Mouse (Mus musculus): Measurements from ENCODE around the gene Bcl7c. TPM values are rescaled to one million over a fixed set of nuclear protein-coding genes. Genes with fewer than 3 reads are reported as not detected.
A peak's percentile ranks its signal among the peaks of the same experiment; 100 is the strongest.

The Bcl7c gene
- total and polyA plus RNA-seq, 2 experiments from 2014 or later = 48.8 to 86.8 TPM

- Histone ChIP-seq H3K27me3 (ENCODE audit: insufficient read depth, low read length) (no peaks in the 10 kb centered on the region), H3K4me3 (ENCODE audit: low read length) (no peak overlapping the region), H3K4me2 (ENCODE audit: low read depth, low read length) (no peak overlapping the region), H3K9me3 (ENCODE audit: low read length) (no peaks in the 10 kb centered on the region), H3K36me3 (ENCODE audit: insufficient read depth, low read length) (no peaks in the 10 kb centered on the region), H3K27ac (no peak overlapping the region), H3K4me1 (ENCODE audit: insufficient read depth, low read length) (no peaks in the 10 kb centered on the region), H3K9ac (replicated peaks; ENCODE audit: low read length) (no peak overlapping the region)
- no peak for TF ChIP-seq CTCF (IDR thresholded peaks at IDR 0.05; ENCODE audit: low read depth)
- 83% methylated on average over 4 of the region's 4 CpGs for WGBS
- DNase-seq (ENCODE audit: low spot score) = no peak
- ATAC-seq = no peak
Observed at GRCm38 (mm10) chr7:127730170-127730569, 21.4 kb upstream of the Bcl7c start.

GRCm38 (mm10) chr7:127727898-127728297 lies 19.2 kb upstream of the Bcl7c start:
- Histone ChIP-seq H3K4me2 (ENCODE audit: low read depth, low read length) (no peak overlapping the region), H3K27me3 (ENCODE audit: insufficient read depth, low read length) (no peaks in the 10 kb centered on the region), H3K27ac (no peak overlapping the region), H3K36me3 (ENCODE audit: insufficient read depth, low read length) (no peaks in the 10 kb centered on the region), H3K4me3 (ENCODE audit: low read length) (no peak overlapping the region), H3K9ac (replicated peaks; ENCODE audit: low read length) (no peak overlapping the region), H3K4me1 (ENCODE audit: insufficient read depth, low read length) (no peaks in the 10 kb centered on the region), H3K9me3 (ENCODE audit: low read length) (no peaks in the 10 kb centered on the region)
- DNase-seq (ENCODE audit: low spot score) (no peak), ATAC-seq (no peak)
- WGBS = 86% methylated on average over 7 of the region's 7 CpGs
- no peak for TF ChIP-seq CTCF (IDR thresholded peaks at IDR 0.05; ENCODE audit: low read depth)

DNA sequence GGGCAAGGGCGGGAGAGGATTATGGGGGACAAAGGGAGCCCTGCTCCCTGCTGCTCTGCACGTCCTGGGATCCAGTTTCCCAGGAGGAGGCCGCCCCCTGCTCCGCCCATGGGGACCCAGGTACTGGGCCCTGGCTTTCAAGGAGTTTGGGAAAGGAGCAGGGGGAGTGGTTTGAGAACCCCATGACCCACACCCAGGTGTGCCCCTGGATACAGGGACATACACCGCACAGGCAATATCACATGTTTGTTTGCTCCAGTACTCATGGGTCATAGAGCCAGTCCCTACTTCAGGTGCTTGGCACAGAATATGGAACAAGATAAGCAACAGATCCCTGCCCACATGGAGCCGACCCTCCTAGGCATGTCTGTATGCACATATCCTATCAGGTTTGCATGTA lies 17.2 kb upstream of the Bcl7c start:
- WGBS = 61% methylated on average over 6 of the region's 6 CpGs
- ATAC-seq (no peak), DNase-seq (ENCODE audit: low spot score) (no peak)
- no peaks in the 10 kb centered on the region for H3K4me1 ChIP-seq (ENCODE audit: insufficient read depth, low read length)
- TF ChIP-seq CTCF (IDR thresholded peaks at IDR 0.05; ENCODE audit: low read depth) = no peak
- H3K27ac ChIP-seq = no peak overlapping the region
- no peak overlapping the region for H3K4me3 ChIP-seq (ENCODE audit: low read length)
- H3K9ac ChIP-seq (replicated peaks; ENCODE audit: low read length) = no peak overlapping the region
- no peaks in the 10 kb centered on the region for H3K36me3 ChIP-seq (ENCODE audit: insufficient read depth, low read length)
- H3K9me3 ChIP-seq (ENCODE audit: low read length) = no peaks in the 10 kb centered on the region
- H3K4me2 ChIP-seq (ENCODE audit: low read depth, low read length) = no peak overlapping the region
- H3K27me3 ChIP-seq (ENCODE audit: insufficient read depth, low read length) = no peaks in the 10 kb centered on the region

DNA sequence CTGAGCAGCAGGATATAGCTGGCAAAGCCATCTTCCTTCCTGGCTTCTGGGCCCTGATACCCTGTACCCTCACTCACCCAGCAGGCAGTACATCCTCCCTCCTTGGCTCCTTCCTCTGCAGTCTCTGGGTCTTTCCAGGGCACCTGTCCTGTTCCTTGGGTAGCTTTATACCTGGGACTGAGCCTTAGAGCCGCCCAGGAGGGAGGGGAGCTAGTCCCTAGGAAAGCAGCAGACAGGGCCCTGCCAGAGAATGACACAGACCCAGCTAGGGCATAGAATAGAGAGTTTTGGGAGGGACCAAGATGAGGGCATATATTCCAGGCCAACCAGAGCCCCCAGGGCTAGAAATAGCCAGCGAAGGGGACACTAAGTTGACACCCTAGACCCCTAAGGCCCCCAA lies 16.8 kb upstream of the Bcl7c start:
- ATAC-seq (no peak), DNase-seq (ENCODE audit: low spot score) (no peak)
- Histone ChIP-seq H3K9ac (replicated peaks; ENCODE audit: low read length) (no peak overlapping the region), H3K4me2 (ENCODE audit: low read depth, low read length) (no peak overlapping the region), H3K9me3 (ENCODE audit: low read length) (no peaks in the 10 kb centered on the region), H3K4me3 (ENCODE audit: low read length) (no peak overlapping the region), H3K27ac (no peak overlapping the region), H3K27me3 (ENCODE audit: insufficient read depth, low read length) (no peaks in the 10 kb centered on the region), H3K36me3 (ENCODE audit: insufficient read depth, low read length) (no peaks in the 10 kb centered on the region), H3K4me1 (ENCODE audit: insufficient read depth, low read length) (no peaks in the 10 kb centered on the region)
- 33% methylated on average over 2 of the region's 2 CpGs for WGBS
- TF ChIP-seq CTCF (IDR thresholded peaks at IDR 0.05; ENCODE audit: low read depth) = no peak

DNA sequence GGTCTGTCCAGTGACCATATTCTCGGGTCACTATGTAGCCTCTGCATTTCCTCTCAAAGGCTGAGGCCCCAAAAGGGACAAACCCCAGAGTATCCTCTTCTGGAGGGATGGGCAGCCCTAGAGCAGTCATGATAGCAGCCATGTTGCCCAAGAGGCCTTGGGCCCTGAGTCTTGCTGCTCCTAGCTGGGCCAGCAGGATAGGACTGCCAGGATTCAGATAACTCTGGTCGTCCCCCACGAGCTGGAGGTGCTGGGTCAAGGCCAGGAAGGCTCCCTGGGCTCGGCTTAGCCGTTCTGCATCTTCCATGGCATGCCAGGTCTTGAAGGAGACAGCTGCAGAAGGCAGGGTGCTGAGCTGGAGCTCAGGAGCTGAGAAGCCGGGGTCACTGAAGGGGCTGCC lies 10.5 kb upstream of the Bcl7c start:
- WGBS = 87% methylated on average over 6 of the region's 6 CpGs
- Histone ChIP-seq H3K4me3 (ENCODE audit: low read length) (no peak overlapping the region), H3K36me3 (ENCODE audit: insufficient read depth, low read length) (no peaks in the 10 kb centered on the region), H3K27me3 (ENCODE audit: insufficient read depth, low read length) (no peaks in the 10 kb centered on the region), H3K9ac (replicated peaks; ENCODE audit: low read length) (no peak overlapping the region), H3K4me1 (ENCODE audit: insufficient read depth, low read length) (no peaks in the 10 kb centered on the region), H3K27ac (no peak overlapping the region), H3K4me2 (ENCODE audit: low read depth, low read length) (no peak overlapping the region), H3K9me3 (ENCODE audit: low read length) (no peaks in the 10 kb centered on the region)
- DNase-seq (ENCODE audit: low spot score) (no peak), ATAC-seq (no peak)
- TF ChIP-seq CTCF (IDR thresholded peaks at IDR 0.05; ENCODE audit: low read depth) = no peak

GRCm38 (mm10) chr7:127718339-127718738 lies 9.6 kb upstream of the Bcl7c start:
- H3K9ac ChIP-seq (replicated peaks; ENCODE audit: low read length) = no peak overlapping the region
- H3K4me1 ChIP-seq (ENCODE audit: insufficient read depth, low read length) = no peaks in the 10 kb centered on the region
- no peak overlapping the region for H3K4me2 ChIP-seq (ENCODE audit: low read depth, low read length)
- H3K9me3 ChIP-seq (ENCODE audit: low read length) = no peaks in the 10 kb centered on the region
- 85% methylated on average over 6 of the region's 6 CpGs for WGBS
- no peaks in the 10 kb centered on the region for H3K27me3 ChIP-seq (ENCODE audit: insufficient read depth, low read length)
- ATAC-seq (no peak), DNase-seq (ENCODE audit: low spot score) (no peak)
- H3K36me3 ChIP-seq (ENCODE audit: insufficient read depth, low read length) = no peaks in the 10 kb centered on the region
- H3K27ac ChIP-seq = no peak overlapping the region
- no peak overlapping the region for H3K4me3 ChIP-seq (ENCODE audit: low read length)
- no peak for TF ChIP-seq CTCF (IDR thresholded peaks at IDR 0.05; ENCODE audit: low read depth)

GRCm38 (mm10) chr7:127716992-127717391 lies 8.3 kb upstream of the Bcl7c start:
- H3K9ac ChIP-seq (replicated peaks; ENCODE audit: low read length) = peak overlapping the region; percentile 66
- DNase-seq (ENCODE audit: low spot score) (peak; percentile 66), ATAC-seq (peak; percentile 71)
- peak overlapping the region; percentile 46; the same call in 1 of the 2 replicates for H3K27ac ChIP-seq
- H3K36me3 ChIP-seq (ENCODE audit: insufficient read depth, low read length) = no peaks in the 10 kb centered on the region
- H3K9me3 ChIP-seq (ENCODE audit: low read length) = no peaks in the 10 kb centered on the region
- peak overlapping the region; percentile 38 for H3K4me3 ChIP-seq (ENCODE audit: low read length)
- peak overlapping the region; percentile 64 for H3K4me2 ChIP-seq (ENCODE audit: low read depth, low read length)
- 4% methylated on average over 33 of the region's 41 CpGs for WGBS
- H3K4me1 ChIP-seq (ENCODE audit: insufficient read depth, low read length) = peaks cover 7% of the 10 kb centered on the region
- no peaks in the 10 kb centered on the region for H3K27me3 ChIP-seq (ENCODE audit: insufficient read depth, low read length)
- 0 out of 2 replicates have a peak, but pooled peaks have one; percentile 3 for TF ChIP-seq CTCF (IDR thresholded peaks at IDR 0.05; ENCODE audit: low read depth)
